Mouse (Mus musculus) CH12.LX (cell line): ENCODE measurements around the gene Rbm25. TPM values are rescaled to one million over a fixed set of nuclear protein-coding genes. Genes with fewer than 3 reads are reported as not detected.
"Not testable (repeated sequence)": the region's sequence is repeated elsewhere in the genome, so short reads cannot be mapped to it uniquely, and the experiment has no call there.

Experiments
- DNase-seq: peaks from one replicate; pipeline ENCODE4 v3.0.0-alpha.2; 2013; ENCODE audit errors: extremely low read depth
- H3K27ac ChIP-seq: 2 replicates; pipeline ENCODE4 v1.5.1; 2012; ENCODE audit warnings: low read depth, mild to moderate bottlenecking, control low read depth, moderate library complexity; ENCODE audit not compliant: insufficient read depth
- H3K27me3 ChIP-seq: replicated peaks from 2 replicates; pipeline ENCODE3; 2012; ENCODE audit warnings: inconsistent platforms
- H3K36me3 ChIP-seq, 2 experiments: replicated peaks in 1 of 2; 2 replicates each; pipeline versions ENCODE3 to v1.6.1; 2012; ENCODE audit warnings: inconsistent platforms in 1 of 2, low read length in 1 of 2, mild to moderate bottlenecking in 1 of 2, mixed read lengths in 1 of 2, moderate library complexity in 1 of 2; ENCODE audit not compliant: control insufficient read depth in 1 of 2, insufficient read depth in 1 of 2
- H3K4me1 ChIP-seq, 2 experiments: 2 replicates each; pipeline ENCODE4 v1.6.1; 2012; ENCODE audit warnings: inconsistent platforms in 1 of 2, moderate library complexity in 1 of 2; ENCODE audit not compliant: insufficient read depth in 2 of 2, control insufficient read depth in 1 of 2
- H3K4me2 ChIP-seq: 2 replicates; pipeline ENCODE4 v1.6.1; 2012; ENCODE audit warnings: low read depth, mild to moderate bottlenecking, control low read depth; ENCODE audit not compliant: poor library complexity, insufficient read depth, severe bottlenecking
- H3K4me3 ChIP-seq, 3 experiments: fragments of 150-350 bp in 1 of 3; sonication (generic) in 1 of 3; replicated peaks in 1 of 3; 2 replicates each; pipeline versions ENCODE3 to v1.5.1; 2011 to 2012; ENCODE audit warnings: low read depth in 2 of 3, low read length in 2 of 3, mild to moderate bottlenecking in 2 of 3, moderate library complexity in 2 of 3, control low read depth in 1 of 3, improper control_type of control experiment in 1 of 3, inconsistent platforms in 1 of 3, mixed read lengths in 1 of 3; ENCODE audit not compliant: poor library complexity in 1 of 3
- H3K79me2 ChIP-seq: replicated peaks from 2 replicates; pipeline ENCODE4 v1.6.1; 2012; ENCODE audit warnings: mild to moderate bottlenecking, moderate library complexity; ENCODE audit not compliant: control insufficient read depth, poor library complexity, insufficient read depth, severe bottlenecking; ENCODE audit errors: extremely low read depth
- H3K9ac ChIP-seq: 2 replicates; pipeline ENCODE4 v1.6.1; 2012; ENCODE audit warnings: low read depth, mild to moderate bottlenecking, control low read depth, moderate library complexity; ENCODE audit not compliant: insufficient read depth
- H3K9me3 ChIP-seq: replicated peaks from 2 replicates; pipeline ENCODE3; 2012; ENCODE audit warnings: low read length, inconsistent platforms, mixed read lengths
- CHD1 ChIP-seq: IDR thresholded peaks from 2 replicates; pipeline ENCODE4 v1.6.1; 2012; ENCODE audit warnings: low read depth, low read length, improper control_type of control experiment, inconsistent platforms
- CHD2 ChIP-seq: IDR thresholded peaks from 2 replicates; pipeline ENCODE4 v1.6.1; 2011; ENCODE audit warnings: low read length, improper control_type of control experiment
- EP300 ChIP-seq: IDR thresholded peaks from 2 replicates; pipeline ENCODE4 v1.6.1; 2011; ENCODE audit warnings: low read length, improper control_type of control experiment
- GABPA ChIP-seq: IDR thresholded peaks from 2 replicates; pipeline ENCODE4 v1.6.1; 2012; ENCODE audit warnings: low read depth, low read length, improper control_type of control experiment, inconsistent platforms; ENCODE audit not compliant: insufficient replicate concordance
- IRF4 ChIP-seq: IDR thresholded peaks from 2 replicates; pipeline ENCODE4 v1.6.1; 2014; ENCODE audit warnings: low read depth, mild to moderate bottlenecking, inconsistent platforms, low read length, improper control_type of control experiment
- JUND ChIP-seq: conservative IDR thresholded peaks from 2 replicates; pipeline ENCODE4 v1.6.1; 2011; ENCODE audit warnings: low read depth, low read length, improper control_type of control experiment
- KAT2A ChIP-seq: IDR thresholded peaks from 2 replicates; pipeline ENCODE4 v1.6.1; 2012; ENCODE audit warnings: low read length, improper control_type of control experiment, inconsistent platforms; ENCODE audit not compliant: insufficient replicate concordance
- MYC ChIP-seq: IDR thresholded peaks from 2 replicates; pipeline ENCODE4 v1.6.1; 2011; ENCODE audit warnings: low read depth, mild to moderate bottlenecking, improper control_type of control experiment, low read length
- PAX5 ChIP-seq: IDR thresholded peaks from 2 replicates; pipeline ENCODE4 v1.6.1; 2012; ENCODE audit warnings: low read length, inconsistent platforms, mixed read lengths
- RCOR1 ChIP-seq: conservative IDR thresholded peaks from 2 replicates; pipeline ENCODE4 v1.6.1; 2012; ENCODE audit warnings: low read depth, mild to moderate bottlenecking, inconsistent platforms, low read length, improper control_type of control experiment
- SMC3 ChIP-seq: IDR thresholded peaks from 2 replicates; pipeline ENCODE4 v1.6.1; 2011; ENCODE audit warnings: low read depth, low read length, improper control_type of control experiment
- TBP ChIP-seq: conservative IDR thresholded peaks from 2 replicates; pipeline ENCODE4 v1.6.1; 2011; ENCODE audit warnings: low read depth, low read length, improper control_type of control experiment
- TCF12 ChIP-seq: IDR thresholded peaks from 2 replicates; pipeline ENCODE4 v1.6.1; 2014; ENCODE audit warnings: low read depth, mild to moderate bottlenecking, inconsistent platforms, low read length, improper control_type of control experiment
- UBTF ChIP-seq: IDR thresholded peaks from 2 replicates; pipeline ENCODE4 v1.6.1; 2012; ENCODE audit warnings: low read depth, mild to moderate bottlenecking, inconsistent platforms, low read length, improper control_type of control experiment, moderate library complexity
- USF1 ChIP-seq: IDR thresholded peaks from 2 replicates; pipeline ENCODE4 v1.6.1; 2014; ENCODE audit warnings: low read depth, mild to moderate bottlenecking, inconsistent platforms, low read length, improper control_type of control experiment
- ZC3H11A ChIP-seq: IDR thresholded peaks from 2 replicates; pipeline ENCODE4 v1.6.1; 2012; ENCODE audit warnings: low read depth, mild to moderate bottlenecking, inconsistent platforms, low read length, improper control_type of control experiment
- dilution Hi-C: fragments of 300-500 bp; cut with MboI; formaldehyde crosslinking; loops from 2 replicates; pipeline ENCODE4 v1.14.3; 2020; ENCODE audit warnings: low sequenced_read_pairs; ENCODE audit not compliant: extremely low pct_unique_long_range_greater_than_20kb, extremely low pct_ligation_motif_present
- in situ Hi-C: fragments of 300-500 bp; cut with MboI; formaldehyde crosslinking; loops from 3 replicates; pipeline ENCODE4 v1.14.3; 2019; ENCODE audit warnings: low sequenced_read_pairs, low pct_ligation_motif_present, low pct_unique_long_range_greater_than_20kb, mixed read lengths
- polyA plus RNA-seq: library from polyadenylated mRNA; unstranded; fragments of >175 nt; gene quantifications from 2 replicates; pipeline ENCODE4 v1.2.1, GENCODE M21; 2012; ENCODE audit warnings: low read depth; ENCODE audit not compliant: insufficient read length
- total RNA-seq, 2 experiments: library from RNA; depleted of rRNA; stranded (reverse); fragments of 300-350 nt in 1 of 2; fragments of >200 nt in 1 of 2; gene quantifications; 2 replicates each; pipeline ENCODE4 v1.2.3; 2012 to 2014

Gene Rbm25
- total RNA-seq (2012; rRNA removed) (58.6 and 75.0 TPM in 2 replicates), total RNA-seq (2014; rRNA removed) (97.5 and 103 TPM in 2 replicates), polyA plus RNA-seq (227 and 245 TPM in 2 replicates)

DNA sequence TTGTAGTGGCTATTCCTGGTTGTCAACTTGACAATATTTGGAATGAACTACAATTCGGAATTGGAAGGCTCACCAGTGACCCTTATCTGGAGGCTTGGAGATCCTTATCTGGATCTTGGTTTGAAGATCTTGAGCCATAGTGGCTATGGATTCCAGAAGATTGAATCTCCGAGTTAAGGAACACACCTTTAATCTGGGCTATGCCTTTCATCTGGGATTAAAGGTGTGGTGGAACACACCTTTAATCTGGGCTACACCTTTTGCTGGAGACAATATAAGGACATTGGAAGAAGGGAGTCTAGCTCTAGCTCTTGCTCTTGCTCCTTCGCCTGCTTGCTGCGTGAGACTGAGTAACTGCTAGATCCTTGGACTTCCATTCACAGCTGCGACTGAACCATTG lies at the start of gene Rbm25:
TSS of gene Rbm25 (plus strand) at position 301 of the 400 bp plus-strand sequence.
- peak within 1 kb of the TSS; percentile 73 to 86 (median 75) for H3K4me3 ChIP-seq
- H3K27ac ChIP-seq = peak within 1 kb of the TSS; percentile 45; the same call in 1 of the 2 replicates
- H3K9me3 ChIP-seq, H3K4me1 ChIP-seq, dilution Hi-C loops, in situ Hi-C loops, H3K27me3 ChIP-seq, DNase-seq, H3K36me3 ChIP-seq: not testable (repeated sequence)
- H3K4me2 ChIP-seq = peak within 1 kb of the TSS; percentile 56; the same call in 1 of the 2 replicates
- H3K9ac ChIP-seq = peak within 1 kb of the TSS; percentile 98
- H3K79me2 ChIP-seq = peaks cover 31% of the 10 kb centered on the region

DNA sequence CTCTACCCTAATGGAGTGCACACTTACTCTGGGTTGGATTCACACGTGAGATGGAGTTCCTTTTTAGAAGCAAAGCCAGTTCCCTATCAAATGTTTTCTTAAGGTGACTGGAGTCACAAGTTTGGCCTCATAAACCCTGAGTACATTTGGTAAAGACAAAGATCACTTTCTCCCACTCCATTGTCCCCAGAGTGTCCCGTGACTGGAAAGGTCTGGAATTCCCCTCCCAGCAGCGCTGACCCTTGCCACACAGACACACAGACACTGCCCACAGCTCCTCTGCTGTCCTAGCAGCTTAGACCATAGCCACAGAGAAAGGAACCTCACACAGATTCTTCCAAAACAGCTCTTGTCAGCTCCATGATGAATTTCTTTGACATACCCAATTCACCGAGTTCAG lies 48.9 kb upstream of the Rbm25 start:
- H3K4me3 ChIP-seq = no peak overlapping the region
- in situ Hi-C loops (no loop called here), dilution Hi-C loops (no loop called here)
- H3K4me1 ChIP-seq = peaks cover 0 to 7% of the 10 kb centered on the region in 2 experiments; a peak in 1 of 4 replicates
- DNase-seq = no peak
- no peak overlapping the region for H3K9ac ChIP-seq
- no peaks in the 10 kb centered on the region for H3K9me3 ChIP-seq
- no peak overlapping the region for H3K27ac ChIP-seq
- H3K79me2 ChIP-seq = no peaks in the 10 kb centered on the region; the same call in 1 of the 2 replicates
- H3K4me2 ChIP-seq = no peak overlapping the region
- peaks cover 6 to 36% of the 10 kb centered on the region in 2 experiments for H3K36me3 ChIP-seq
- H3K27me3 ChIP-seq = no peaks in the 10 kb centered on the region
- no peak for TF ChIP-seq KAT2A
- TF ChIP-seq CHD2 = no peak
- TF ChIP-seq USF1 = no peak
- no peak for TF ChIP-seq IRF4
- TF ChIP-seq TCF12 = no peak
- no peak for TF ChIP-seq EP300
- TF ChIP-seq GABPA = no peak

DNA sequence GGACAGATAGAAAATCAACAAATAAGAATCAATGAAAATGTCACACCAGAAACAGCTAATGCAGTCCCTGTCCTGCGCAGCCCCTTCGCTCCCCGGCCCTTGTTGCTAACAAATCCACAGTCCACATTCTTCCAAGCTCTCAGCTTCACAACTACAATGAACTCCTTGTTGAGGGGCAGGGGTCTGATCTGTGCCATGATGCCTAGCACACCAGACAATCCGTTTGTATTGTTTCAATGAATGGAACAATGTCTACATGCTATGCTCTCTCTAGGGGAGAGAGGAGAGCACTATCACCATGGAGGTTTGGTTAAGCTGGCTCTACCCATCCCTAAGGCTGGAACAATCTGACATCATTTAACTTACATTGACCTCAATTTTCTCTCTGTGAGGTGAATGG lies 48.3 kb upstream of the Rbm25 start:
- Histone ChIP-seq H3K9me3 (no peaks in the 10 kb centered on the region), H3K27ac (no peak overlapping the region), H3K36me3 (peaks cover 6 to 35% of the 10 kb centered on the region in 2 experiments), H3K27me3 (no peaks in the 10 kb centered on the region), H3K4me1 (peaks cover 0 to 7% of the 10 kb centered on the region in 2 experiments; a peak in 1 of 4 replicates), H3K4me3 (no peak overlapping the region), H3K4me2 (no peak overlapping the region), H3K79me2 (no peaks in the 10 kb centered on the region; the same call in 1 of the 2 replicates), H3K9ac (no peak overlapping the region)
- no peak for DNase-seq
- in situ Hi-C loops (no loop called here), dilution Hi-C loops (no loop called here)
- TF ChIP-seq JUND (no peak), TBP (no peak), GABPA (no peak), MYC (no peak), UBTF (no peak), PAX5 (no peak), SMC3 (no peak), KAT2A (no peak), RCOR1 (no peak), TCF12 (no peak), CHD1 (no peak), ZC3H11A (no peak)
